Mouse (Mus musculus) olfactory bulb, adult 2 months (tissue): Measurements from ENCODE around the gene Gm2007. TPM values are rescaled to one million over a fixed set of nuclear protein-coding genes. Genes with fewer than 3 reads are reported as not detected.
"Not testable (repeated sequence)": the region's sequence is repeated elsewhere in the genome, so short reads cannot be mapped to it uniquely, and the experiment has no call there.

Source experiments
- H3K27ac ChIP-seq: fragments of 200-500 bp; 2 replicates; pipeline ENCODE4 v1.5.1; 2012; ENCODE audit warnings: low read depth, low read length; ENCODE audit not compliant: insufficient read depth
- H3K4me1 ChIP-seq: fragments of 200-500 bp; 2 replicates; pipeline ENCODE4 v1.6.1; 2012; ENCODE audit warnings: low read length; ENCODE audit not compliant: control insufficient read depth, insufficient read depth
- H3K4me3 ChIP-seq: fragments of 200-500 bp; 2 replicates; pipeline ENCODE4 v1.5.1; 2012; ENCODE audit warnings: mild to moderate bottlenecking, low read depth, low read length, moderate library complexity; ENCODE audit not compliant: insufficient read depth
- WGBS: fragments of 180-500 bp; shearing (Covaris S2); methylation state at CpG from one replicate; pipeline ENCODE4 v1.1.7; 2018; 5-methylcytosine and 5-hydroxymethylcytosine counted together
- polyA plus RNA-seq: library from polyadenylated mRNA; stranded (reverse); fragments of >200 nt; gene quantifications from 2 replicates; pipeline ENCODE4 v1.2.4, GENCODE M21; 2012; ENCODE audit warnings: low replicate concordance; ENCODE audit not compliant: missing spikeins, insufficient read depth, insufficient read length

Gm2007 gene
- not detected in 2 replicates for polyA plus RNA-seq

GRCm38 (mm10) chr2:175741237-175741636 is at the start of gene Gm2007:
Gene Gm2007, plus strand, starts transcription at chr2:175741537.
- H3K4me3 ChIP-seq, H3K27ac ChIP-seq, H3K4me1 ChIP-seq: not testable (repeated sequence)
- no CpG with 5 or more reads among the region's 2 CpGs for WGBS

GRCm38 (mm10) chr2:175703546-175703945 is 37.8 kb upstream of the Gm2007 start, which contains the start of gene Zfp969:
Gene Zfp969, minus strand, starts transcription at chr2:175703646.
- not testable (repeated sequence) for H3K4me3 ChIP-seq, H3K4me1 ChIP-seq, H3K27ac ChIP-seq
- no CpG with 5 or more reads among the region's 9 CpGs for WGBS

- not testable (repeated sequence) for H3K4me3 ChIP-seq, H3K4me1 ChIP-seq, H3K27ac ChIP-seq
- no CpG with 5 or more reads among the region's 6 CpGs for WGBS
Observed at GRCm38 (mm10) chr2:175800993-175801392, 59.7 kb downstream of the Gm2007 start, which contains the start of gene Gm14288. Gene Gm14288, minus strand, starts transcription at chr2:175801093.

Other genes with a start within 250 kb of the Gm2007 start
- not detected in 2 replicates for gene Gm11007, start 97.6 kb upstream of the Gm2007 start, polyA plus RNA-seq
- not detected in 2 replicates for gene Zfp969, start 37.9 kb upstream of the Gm2007 start, polyA plus RNA-seq
- not detected in 2 replicates for gene Gm14288, start 59.6 kb downstream of the Gm2007 start, polyA plus RNA-seq
- gene Gm6710, start 127.7 kb downstream of the Gm2007 start, polyA plus RNA-seq: not detected in 2 replicates
- gene Zfp966, start 189.6 kb downstream of the Gm2007 start, polyA plus RNA-seq: not detected in 2 replicates
- gene Gm2026, start 223.8 kb downstream of the Gm2007 start, polyA plus RNA-seq: not detected in 2 replicates